Mouse (Mus musculus) heart, adult 2 months (tissue): ENCODE data around the gene Uimc1.

Source experiments
- CTCF ChIP-seq: fragments of 200-600 bp; IDR thresholded peaks from 2 replicates; pipeline ENCODE4 v1.8.1; 2022; ENCODE audit warnings: antibody characterized with exemption, mild to moderate bottlenecking, moderate library complexity
- POLR2A ChIP-seq: fragments of 200-500 bp; IDR thresholded peaks from 2 replicates; pipeline ENCODE4 v1.6.1; 2011; ENCODE audit warnings: mild to moderate bottlenecking, low read depth, low read length, control low read depth; ENCODE audit not compliant: insufficient read depth

- TF ChIP-seq CTCF = no peak
- no peak for TF ChIP-seq POLR2A
Measured at GRCm38 (mm10) chr13:55006415-55006742, 93.7 kb downstream of the Uimc1 start.
